Mouse (Mus musculus) embryonic facial prominence, embryonic 13.5 days (tissue): ENCODE data around the gene Cpa2. TPM values are rescaled to one million over a fixed set of nuclear protein-coding genes. Genes with fewer than 3 reads are reported as not detected.

Source experiments
- polyA plus RNA-seq: library from polyadenylated mRNA; unstranded; fragments of >200 nt; fragmentation: Nextera tagmentation; extraction: Ambion mirVana; gene quantifications from 2 replicates; pipeline ENCODE4 v1.2.1, GENCODE M21; 2015

Cpa2 gene
- polyA plus RNA-seq, 1 experiment from 2014 or later: 6.3 TPM

Other genes starting within 250 kb of the Cpa2 start
- gene Ube2h, start 237.0 kb upstream of the Cpa2 start, polyA plus RNA-seq: 44.4 and 46.7 TPM in 2 replicates
- 64.5 and 74.0 TPM in 2 replicates for gene Zc3hc1, start 150.6 kb upstream of the Cpa2 start, polyA plus RNA-seq
- gene Klhdc10, start 139.7 kb upstream of the Cpa2 start, polyA plus RNA-seq: 22.3 and 26.3 TPM in 2 replicates
- gene Tmem209, start 31.8 kb upstream of the Cpa2 start, polyA plus RNA-seq: 30.4 and 35.4 TPM in 2 replicates
- 0.23 TPM in 1 of 2 replicates, not detected in the other for gene Ssmem1, start 31.7 kb upstream of the Cpa2 start, polyA plus RNA-seq
- gene Cpa4, start 26.8 kb downstream of the Cpa2 start, polyA plus RNA-seq: 0.83 and 1.4 TPM in 2 replicates
- 0.12 and 0.28 TPM in 2 replicates for gene Cpa5, start 69.4 kb downstream of the Cpa2 start, polyA plus RNA-seq
- 0.34 and 0.87 TPM in 2 replicates for gene Cpa1, start 97.6 kb downstream of the Cpa2 start, polyA plus RNA-seq
- 23.4 and 23.9 TPM in 2 replicates for gene Cep41, start 152.2 kb downstream of the Cpa2 start, polyA plus RNA-seq
- 874 and 912 TPM in 2 replicates for gene Mest, start 182.0 kb downstream of the Cpa2 start, polyA plus RNA-seq